Mouse (Mus musculus): ENCODE measurements around the gene Diras2.

GRCm38 (mm10) chr13:52578776-52579175, 47.7 kb upstream of the Diras2 start:
- TF ChIP-seq POLR2A (IDR thresholded peaks at IDR 0.05; ENCODE audit: extremely low read depth, insufficient read depth, low read length) (no peak), CTCF (IDR thresholded peaks at IDR 0.05; ENCODE audit: low read depth, low read length) (no peak)
